Mouse (Mus musculus) hindbrain, embryonic 11.5 days (tissue): Measurements from ENCODE around the gene Fes. TPM values are rescaled to one million over a fixed set of nuclear protein-coding genes. Genes with fewer than 3 reads are reported as not detected.
A peak's percentile ranks its signal among the peaks of the same experiment; 100 is the strongest.

Experiments
- ATAC-seq: fragments of 200-750 bp; cut with Nextera tagmentation; 2 replicates; pipeline ENCODE4 v1.8.0; 2017; ENCODE audit warnings: mild to moderate bottlenecking, moderate TSS enrichment, moderate library complexity; ENCODE audit not compliant: low FRiP score
- DNase-seq: peaks from one replicate; pipeline ENCODE4 v3.0.0-alpha.2; 2015; ENCODE audit warnings: low spot score
- H3K27ac ChIP-seq: fragments of 300-500 bp; sonication (generic); 2 replicates; pipeline ENCODE4 v1.5.1; 2014; ENCODE audit warnings: mild to moderate bottlenecking, low read depth, low read length
- H3K27me3 ChIP-seq: fragments of 300-500 bp; sonication (generic); 2 replicates; pipeline ENCODE4 v1.6.1; 2014; ENCODE audit warnings: mild to moderate bottlenecking, low read length, moderate library complexity, mixed read lengths; ENCODE audit not compliant: control insufficient read depth, insufficient read depth
- H3K36me3 ChIP-seq: fragments of 300-500 bp; sonication (generic); 2 replicates; pipeline ENCODE4 v1.6.1; 2014; ENCODE audit warnings: mild to moderate bottlenecking, low read length, moderate library complexity, mixed read lengths; ENCODE audit not compliant: control insufficient read depth, insufficient read depth
- H3K4me1 ChIP-seq: fragments of 300-500 bp; sonication (generic); replicated peaks from 2 replicates; pipeline ENCODE4 v1.6.1; 2014; ENCODE audit warnings: low read length, mixed read lengths; ENCODE audit not compliant: control insufficient read depth, insufficient read depth
- H3K4me2 ChIP-seq: fragments of 300-500 bp; sonication (generic); replicated peaks from 2 replicates; pipeline ENCODE4 v1.6.1; 2014; ENCODE audit warnings: mild to moderate bottlenecking, low read depth, low read length
- H3K4me3 ChIP-seq: fragments of 300-500 bp; sonication (generic); 2 replicates; pipeline ENCODE4 v1.5.1; 2014; ENCODE audit warnings: low read depth, low read length
- H3K9ac ChIP-seq: fragments of 300-500 bp; sonication (generic); 2 replicates; pipeline ENCODE4 v1.6.1; 2014; ENCODE audit warnings: low read depth, low read length
- H3K9me3 ChIP-seq: fragments of 300-500 bp; sonication (generic); 2 replicates; pipeline ENCODE4 v1.6.1; 2016; ENCODE audit warnings: low read length; ENCODE audit not compliant: control insufficient read depth
- WGBS: fragments of 180-500 bp; shearing (Covaris S2); extraction: QIAGEN DNeasy Blood & Tissue Kit; methylation state at CpG from one replicate; pipeline ENCODE4 v1.1.7; 2014; 5-methylcytosine and 5-hydroxymethylcytosine counted together
- polyA plus RNA-seq: library from polyadenylated mRNA; unstranded; fragments of >200 nt; fragmentation: Nextera tagmentation; extraction: Ambion mirVana; gene quantifications from 2 replicates; pipeline ENCODE4 v1.2.1, GENCODE M21; 2014

The Fes gene
- polyA plus RNA-seq, 1 experiment from 2014 or later = 9.5 TPM

DNA sequence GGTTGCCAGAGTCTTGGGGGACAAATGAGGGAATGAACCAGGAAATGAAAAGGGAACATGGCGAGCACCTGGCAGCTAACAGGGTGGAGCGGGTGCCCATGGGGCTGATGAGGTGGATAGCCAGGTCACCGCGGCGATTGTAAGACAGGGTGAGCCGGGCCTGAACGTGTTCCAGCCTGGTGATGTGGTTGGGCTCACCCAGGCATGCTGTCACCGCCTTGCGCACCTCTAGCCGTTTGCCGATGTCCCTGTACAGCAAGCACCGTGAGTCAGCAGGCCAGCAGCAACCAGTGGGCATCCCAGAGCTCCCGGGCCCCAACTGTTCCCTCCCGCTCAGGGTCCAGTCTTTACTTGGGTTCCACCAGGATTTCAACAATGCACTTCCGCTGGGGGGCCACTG is 4.4 kb upstream of the Fes start:
- H3K27ac ChIP-seq = no peak overlapping the region
- 0 out of 2 replicates have a peak, but pooled peaks cover 2% of the 10 kb centered on the region for H3K36me3 ChIP-seq
- WGBS = 89% methylated on average over 15 of the region's 15 CpGs
- H3K9ac ChIP-seq = no peak overlapping the region
- H3K4me1 ChIP-seq = 0 out of 2 replicates have a peak, but pooled peaks cover 9% of the 10 kb centered on the region
- no peaks in the 10 kb centered on the region for H3K9me3 ChIP-seq
- ATAC-seq (no peak), DNase-seq (no peak)
- H3K4me2 ChIP-seq = no peak overlapping the region
- no peaks in the 10 kb centered on the region for H3K27me3 ChIP-seq
- H3K4me3 ChIP-seq = no peak overlapping the region

DNA sequence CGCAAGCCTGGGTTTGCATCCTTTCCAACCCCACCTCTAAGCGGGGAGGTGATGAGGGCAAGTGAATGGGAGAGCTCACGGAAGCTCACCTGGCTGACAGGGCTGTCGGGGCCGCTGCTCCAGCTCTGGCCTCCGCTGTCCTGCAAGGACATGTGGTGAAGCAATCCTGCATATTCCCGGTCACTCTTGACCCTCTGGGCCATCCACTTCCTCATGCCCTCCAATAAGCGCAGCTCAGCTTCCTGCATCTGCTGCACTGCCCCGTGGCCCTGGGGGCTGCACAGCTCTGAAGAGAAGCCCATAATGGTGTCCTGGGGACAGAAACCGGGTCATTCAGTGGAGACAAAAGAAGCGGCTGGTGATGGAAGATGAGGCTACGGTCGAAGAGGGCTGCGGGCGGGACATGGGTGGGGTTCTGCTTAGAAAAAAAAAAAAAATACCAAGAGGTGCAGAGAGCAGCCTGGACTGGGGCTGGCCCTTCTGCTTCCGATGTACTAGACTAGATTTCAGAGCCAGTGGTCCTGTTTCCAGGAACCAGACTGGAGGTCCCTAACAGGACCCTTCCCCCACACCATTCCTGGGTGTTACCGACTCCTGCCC is 613 bp downstream of the Fes start:
- no peak; the same call in 1 of the 2 replicates for ATAC-seq

DNA sequence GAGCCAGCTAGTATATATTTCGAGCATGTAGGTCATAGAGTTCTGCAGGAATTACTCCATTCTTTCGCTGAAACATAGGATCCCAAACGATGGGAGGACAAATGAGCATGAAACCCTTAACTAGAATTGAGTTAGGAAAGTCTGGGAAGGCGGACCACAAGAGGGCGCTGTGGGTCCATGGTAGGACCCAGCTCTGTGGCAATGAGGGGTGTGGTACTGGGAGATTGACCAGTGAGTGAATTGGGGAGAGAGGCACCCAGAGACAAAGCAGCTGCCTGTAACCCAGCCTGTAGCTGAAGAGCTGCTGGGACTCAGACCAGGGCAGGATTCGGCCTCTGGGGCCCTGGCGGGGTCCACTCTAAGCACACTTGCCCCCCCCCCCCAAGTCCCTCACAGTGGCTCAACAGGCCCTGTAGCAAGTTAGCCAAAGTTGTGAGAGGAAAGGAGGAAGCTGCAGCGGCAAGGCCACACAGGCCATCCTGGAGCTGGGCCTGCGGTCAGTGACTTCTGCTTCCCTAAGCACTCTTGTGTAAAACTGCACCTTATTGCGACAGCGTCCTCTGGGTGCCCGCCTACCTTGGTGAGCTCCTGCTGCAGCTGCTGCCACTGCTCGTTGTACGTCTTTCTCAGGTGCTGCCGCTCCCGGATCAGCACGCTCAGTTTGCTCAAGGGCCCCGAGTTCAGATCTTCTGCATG is 1.4 kb downstream of the Fes start:
- DNase-seq (peak; percentile 97), ATAC-seq (peak; percentile 63)
- peaks cover 15% of the 10 kb centered on the region for H3K4me1 ChIP-seq
- 33% methylated on average over 18 of the region's 18 CpGs for WGBS
- H3K36me3 ChIP-seq = no peaks in the 10 kb centered on the region
- H3K4me3 ChIP-seq = peak overlapping the region; percentile 2; the same call in 1 of the 2 replicates
- peak overlapping the region; percentile 29 for H3K4me2 ChIP-seq
- H3K9ac ChIP-seq = peak overlapping the region; percentile 39; the same call in 1 of the 2 replicates
- no peaks in the 10 kb centered on the region for H3K9me3 ChIP-seq
- H3K27me3 ChIP-seq = peaks cover 2% of the 10 kb centered on the region; the same call in 1 of the 2 replicates
- H3K27ac ChIP-seq = no peak overlapping the region

More for the DNA sequence above, 613 bp downstream of the Fes start:
- Histone ChIP-seq H3K9ac (peak overlapping the region; percentile 51), H3K27me3 (peaks cover 2% of the 10 kb centered on the region; the same call in 1 of the 2 replicates), H3K27ac (peak overlapping the region; percentile 48; the same call in 1 of the 2 replicates), H3K36me3 (no peaks in the 10 kb centered on the region), H3K4me3 (peak overlapping the region; percentile 21), H3K9me3 (no peaks in the 10 kb centered on the region), H3K4me1 (peaks cover 15% of the 10 kb centered on the region), H3K4me2 (peak overlapping the region; percentile 41)
- 20% methylated on average over 17 of the region's 17 CpGs for WGBS
- DNase-seq = peak; percentile 47

DNA sequence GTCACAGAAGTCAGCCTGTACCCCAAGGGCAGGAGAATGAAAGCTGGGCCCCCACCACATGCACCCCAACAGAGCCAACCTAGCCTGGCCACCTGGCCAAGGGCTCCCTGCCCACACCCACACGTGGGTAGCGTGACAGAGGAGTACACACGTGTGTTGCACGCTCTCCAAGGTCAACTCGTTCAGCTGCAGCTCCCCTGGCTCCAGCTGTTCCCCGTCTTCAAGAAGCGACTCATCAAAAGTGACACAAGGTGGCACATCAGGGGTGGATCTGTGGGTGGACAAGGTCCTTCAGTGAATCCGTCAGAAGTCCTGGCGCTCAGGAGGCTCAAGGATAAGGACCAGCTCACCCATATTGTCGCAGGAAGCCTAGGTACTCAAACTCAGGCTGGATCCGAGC is 4.8 kb downstream of the Fes start:
- WGBS = 74% methylated on average over 11 of the region's 11 CpGs
- no peak for DNase-seq
- Histone ChIP-seq H3K4me3 (no peak overlapping the region), H3K9ac (no peak overlapping the region), H3K4me1 (peaks cover 11% of the 10 kb centered on the region), H3K9me3 (no peaks in the 10 kb centered on the region), H3K36me3 (no peaks in the 10 kb centered on the region), H3K4me2 (no peak overlapping the region), H3K27ac (no peak overlapping the region), H3K27me3 (peaks cover 2% of the 10 kb centered on the region; the same call in 1 of the 2 replicates)
- no peak for ATAC-seq

DNA sequence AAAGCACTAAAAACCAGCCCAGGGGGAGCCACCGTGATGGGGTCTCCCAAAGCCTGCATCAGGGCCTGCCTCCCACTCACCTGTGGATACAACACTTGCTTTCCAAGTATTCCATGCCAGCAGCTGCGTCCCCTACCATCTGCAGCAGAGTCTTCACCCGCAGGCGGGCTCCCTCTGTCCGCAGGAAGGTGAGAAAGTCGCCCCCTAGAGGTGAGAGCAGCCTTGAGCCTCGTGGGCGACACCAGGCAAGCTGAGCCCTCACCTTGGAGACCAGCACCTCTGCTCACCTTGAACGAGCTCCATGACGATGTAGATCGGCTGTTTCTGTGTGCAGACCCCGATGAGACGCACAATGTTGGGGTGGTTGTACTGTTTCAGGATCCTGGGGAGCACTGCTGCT is 8.2 kb downstream of the Fes start:
- no peak for ATAC-seq

DNA sequence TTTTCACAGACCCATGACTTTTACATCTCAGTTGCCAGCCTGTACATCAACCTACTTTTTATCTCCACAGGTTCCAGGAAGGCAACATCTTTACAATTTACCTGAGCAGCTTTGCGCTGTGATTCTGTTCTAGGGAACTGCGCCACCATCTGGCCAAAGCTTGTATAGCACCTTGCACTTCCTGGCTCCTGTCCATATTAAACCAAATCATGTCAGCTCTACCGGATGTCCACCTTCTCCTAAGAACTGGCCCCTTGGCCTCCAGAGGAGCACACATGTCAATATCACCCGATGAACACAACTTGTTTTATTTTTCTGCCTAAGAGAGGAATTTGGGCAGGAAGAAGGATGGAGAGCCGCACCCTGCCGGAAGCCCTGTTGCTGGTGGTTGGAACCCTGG is 10.3 kb downstream of the Fes start:
- Histone ChIP-seq H3K4me1 (no peaks in the 10 kb centered on the region), H3K27ac (no peak overlapping the region), H3K9ac (no peak overlapping the region), H3K4me2 (no peak overlapping the region), H3K4me3 (no peak overlapping the region), H3K27me3 (no peaks in the 10 kb centered on the region), H3K9me3 (no peaks in the 10 kb centered on the region), H3K36me3 (no peaks in the 10 kb centered on the region)
- 33% methylated on average over 6 of the region's 6 CpGs for WGBS
- ATAC-seq = no peak
- DNase-seq = peak; percentile 82

More for the DNA sequence above, 8.2 kb downstream of the Fes start:
- no peak overlapping the region for H3K27ac ChIP-seq
- H3K4me2 ChIP-seq = no peak overlapping the region
- no peak overlapping the region for H3K9ac ChIP-seq
- no peaks in the 10 kb centered on the region for H3K4me1 ChIP-seq
- no peaks in the 10 kb centered on the region for H3K36me3 ChIP-seq
- 58% methylated on average over 13 of the region's 13 CpGs for WGBS
- peaks cover 2% of the 10 kb centered on the region; the same call in 1 of the 2 replicates for H3K27me3 ChIP-seq
- H3K9me3 ChIP-seq = no peaks in the 10 kb centered on the region
- H3K4me3 ChIP-seq = no peak overlapping the region
- peak; percentile 45 for DNase-seq

DNA sequence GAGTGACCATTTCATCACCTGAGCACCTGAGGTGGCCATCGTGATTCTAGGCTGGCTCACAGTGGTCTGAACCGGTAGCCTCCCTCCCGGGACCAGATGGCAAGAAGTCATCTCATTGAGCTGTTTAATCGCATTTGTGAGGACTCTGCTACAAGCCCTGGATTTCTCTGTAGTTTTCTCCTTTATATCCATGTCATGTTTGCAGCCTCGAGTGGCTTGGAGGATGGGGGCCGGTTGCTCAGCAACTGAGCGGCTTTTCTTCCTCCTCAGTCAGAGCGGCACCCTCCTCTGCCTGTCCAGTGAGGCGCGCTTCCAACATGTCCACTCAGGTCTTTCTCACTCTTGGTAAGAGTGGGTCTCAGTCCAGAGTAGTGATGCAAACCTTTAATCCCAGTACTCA is 11.6 kb downstream of the Fes start:
- Histone ChIP-seq H3K27ac (no peak overlapping the region), H3K27me3 (no peaks in the 10 kb centered on the region), H3K36me3 (no peaks in the 10 kb centered on the region), H3K4me2 (no peak overlapping the region), H3K4me3 (no peak overlapping the region), H3K9me3 (no peaks in the 10 kb centered on the region), H3K4me1 (no peaks in the 10 kb centered on the region), H3K9ac (no peak overlapping the region)
- ATAC-seq = no peak
- 68% methylated on average over 10 of the region's 10 CpGs for WGBS
- DNase-seq = no peak

DNA sequence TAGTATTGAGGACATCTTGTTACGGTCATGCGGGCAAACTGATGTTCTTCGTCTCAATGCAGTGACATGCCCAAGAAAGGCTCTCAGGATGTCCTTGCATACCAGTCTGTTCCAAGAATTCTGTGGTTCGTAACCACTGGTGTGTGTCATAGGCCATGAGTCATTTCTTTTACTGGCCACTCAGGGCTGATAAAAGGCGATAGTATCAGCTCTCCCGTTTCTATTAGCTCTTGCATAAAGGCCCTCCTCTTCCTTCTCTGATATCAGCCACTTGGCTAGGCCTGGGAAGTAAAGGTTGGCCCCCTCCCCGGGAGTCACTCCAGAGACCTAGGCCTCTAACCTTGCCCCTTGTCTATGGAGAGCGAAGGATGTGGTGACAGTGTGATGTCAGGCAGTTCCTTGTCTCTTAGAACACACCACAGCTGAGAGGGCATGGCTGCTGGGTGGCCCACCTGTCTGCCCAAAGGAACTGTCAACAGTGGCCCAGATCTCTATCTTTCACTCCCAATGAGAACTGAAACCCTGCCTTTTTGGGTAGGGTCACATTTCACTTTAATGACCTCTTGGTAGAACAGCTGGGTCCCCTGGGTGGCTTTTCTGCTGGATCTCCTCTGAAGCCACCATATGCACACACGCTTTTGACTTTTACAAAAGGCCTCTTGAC is 12.2 kb downstream of the Fes start:
- WGBS = 84% methylated on average over 9 of the region's 9 CpGs
- no peak for ATAC-seq
- no peak overlapping the region for H3K4me2 ChIP-seq
- no peak overlapping the region for H3K4me3 ChIP-seq
- no peak for DNase-seq
- H3K27me3 ChIP-seq = no peaks in the 10 kb centered on the region
- no peak overlapping the region for H3K9ac ChIP-seq
- no peak overlapping the region for H3K27ac ChIP-seq
- no peaks in the 10 kb centered on the region for H3K4me1 ChIP-seq
- no peaks in the 10 kb centered on the region for H3K9me3 ChIP-seq
- no peaks in the 10 kb centered on the region for H3K36me3 ChIP-seq
